Mouse (Mus musculus): Measurements from ENCODE around the gene Tle6.
A peak's percentile ranks its signal among the peaks of the same experiment; 100 is the strongest.

GRCm38 (mm10) chr10:81551597-81552102 is 49.2 kb downstream of the Tle6 start:
- TF ChIP-seq POLR2A (IDR thresholded peaks at IDR 0.05; ENCODE audit: low read depth, low read length): no peak
- peak; percentile 79; the same call in 1 of the 2 replicates for TF ChIP-seq CTCF (IDR thresholded peaks at IDR 0.05; ENCODE audit: extremely low read depth, insufficient read depth, insufficient read length, insufficient replicate concordance)
